Comparison of ENCODE assay signal across 8 mouse cellular contexts in genomic region chr3:94373597-94374011, GRCm38 (mm10). TPM values are rescaled to one million over a fixed set of nuclear protein-coding genes. Genes with fewer than 3 reads are reported as not detected.
A peak's percentile ranks its signal among the peaks of the same experiment; 100 is the strongest.
DNase-seq lines count a peak whose midpoint lies in the region; ATAC-seq lines count a peak whose summit lies in the region.

No protein-coding gene starts in this region.

- 0% methylated on average over 5 of the region's 5 CpGs for WGBS in forebrain, embryonic 11.5 days
- WGBS in hindbrain, embryonic 14.5 days: 1% methylated on average over 5 of the region's 5 CpGs
- WGBS in neural tube, embryonic 13.5 days: 1% methylated on average over 5 of the region's 5 CpGs

- peak; percentile 61 for ATAC-seq in forebrain, embryonic 11.5 days (replicated peaks; ENCODE audit: low FRiP score)
- ATAC-seq in hindbrain, embryonic 14.5 days (ENCODE audit: low FRiP score): peak; percentile 44; the same call in 1 of the 2 replicates
- ATAC-seq in neural tube, embryonic 13.5 days (ENCODE audit: low read depth): peak; percentile 21; the same call in 1 of the 2 replicates
- ATAC-seq in erythroid progenitor cell, adult 5-6 weeks (replicated peaks; ENCODE audit: low FRiP score, poor library complexity, severe bottlenecking): no peak

- H3K9ac ChIP-seq in forebrain, embryonic 11.5 days (ENCODE audit: low read length): peak overlapping the region; percentile 16; the same call in 1 of the 2 replicates
- no peak overlapping the region for H3K9ac ChIP-seq in hindbrain, embryonic 14.5 days
- peak overlapping the region; percentile 34; the same call in 1 of the 2 replicates for H3K9ac ChIP-seq in neural tube, embryonic 13.5 days

- H3K4me1 ChIP-seq in forebrain, embryonic 11.5 days (replicated peaks; ENCODE audit: control insufficient read depth, insufficient read depth, low read length): peaks cover 15% of the 10 kb centered on the region
- H3K4me1 ChIP-seq in hindbrain, embryonic 14.5 days (replicated peaks; ENCODE audit: control insufficient read depth, insufficient read depth, low read length): peaks cover 13% of the 10 kb centered on the region; the same call in 1 of the 2 replicates
- peaks cover 26% of the 10 kb centered on the region for H3K4me1 ChIP-seq in neural tube, embryonic 13.5 days (replicated peaks)

- DNase-seq in ovary, postnatal 36 days (ENCODE audit: low spot score): peak; percentile 48
- DNase-seq in ovary, adult 18-20 months (ENCODE audit: low spot score): no peak
- no peak for DNase-seq in forebrain, embryonic 11.5 days (ENCODE audit: low spot score)
- DNase-seq in hindbrain, embryonic 14.5 days (ENCODE audit: low spot score): peak; percentile 24
- DNase-seq in liver: peak; percentile 29
- no peak for DNase-seq in T-cell, adult 2 months (ENCODE audit: low spot score)

- no peaks in the 10 kb centered on the region for H3K9me3 ChIP-seq in forebrain, embryonic 11.5 days (ENCODE audit: control insufficient read depth, low read length)
- H3K9me3 ChIP-seq in hindbrain, embryonic 14.5 days (ENCODE audit: control insufficient read depth, low read length): no peaks in the 10 kb centered on the region
- H3K9me3 ChIP-seq in neural tube, embryonic 13.5 days: no peaks in the 10 kb centered on the region

- peak overlapping the region; percentile 43; the same call in 1 of the 2 replicates for H3K4me2 ChIP-seq in forebrain, embryonic 11.5 days (ENCODE audit: low read depth, low read length, severe bottlenecking)
- H3K4me2 ChIP-seq in hindbrain, embryonic 14.5 days (replicated peaks): peak overlapping the region; percentile 40
- peak overlapping the region; percentile 45 for H3K4me2 ChIP-seq in neural tube, embryonic 13.5 days

- H3K4me3 ChIP-seq in forebrain, embryonic 11.5 days (ENCODE audit: low read depth, low read length): peak overlapping the region; percentile 7; the same call in 1 of the 2 replicates
- H3K4me3 ChIP-seq in hindbrain, embryonic 14.5 days (replicated peaks; ENCODE audit: low read length): no peak overlapping the region
- H3K4me3 ChIP-seq in neural tube, embryonic 13.5 days: peak overlapping the region; percentile 8

- H3K27ac ChIP-seq in forebrain, embryonic 11.5 days (ENCODE audit: low read depth, low read length): no peak overlapping the region
- H3K27ac ChIP-seq in hindbrain, embryonic 14.5 days: no peak overlapping the region
- H3K27ac ChIP-seq in neural tube, embryonic 13.5 days (replicated peaks): no peak overlapping the region

- peaks cover 4% of the 10 kb centered on the region; the same call in 1 of the 2 replicates for H3K27me3 ChIP-seq in forebrain, embryonic 11.5 days (ENCODE audit: control insufficient read depth, insufficient read depth, low read length)
- no peaks in the 10 kb centered on the region for H3K27me3 ChIP-seq in hindbrain, embryonic 14.5 days (ENCODE audit: control insufficient read depth, insufficient read depth, low read length)
- H3K27me3 ChIP-seq in neural tube, embryonic 13.5 days: peaks cover 14% of the 10 kb centered on the region

- no peaks in the 10 kb centered on the region for H3K36me3 ChIP-seq in forebrain, embryonic 11.5 days (ENCODE audit: control insufficient read depth, insufficient read depth, low read length)
- no peaks in the 10 kb centered on the region for H3K36me3 ChIP-seq in hindbrain, embryonic 14.5 days (replicated peaks; ENCODE audit: control insufficient read depth, insufficient read depth)
- no peaks in the 10 kb centered on the region for H3K36me3 ChIP-seq in neural tube, embryonic 13.5 days

RNA-seq across cellular contexts. Expression of gene Rorc, which starts 1.0 kb away (rescaled TPM):
- 0.60 and 1.3 TPM in 2 replicates for polyA plus RNA-seq in forebrain, embryonic 11.5 days (2014; fragmentation: Nextera tagmentation; extraction: Ambion mirVana)
- 0.36 and 0.57 TPM in 2 replicates for polyA plus RNA-seq in hindbrain, embryonic 14.5 days (2014; fragmentation: Nextera tagmentation; extraction: Ambion mirVana)
- polyA plus RNA-seq in neural tube, embryonic 13.5 days (2015; fragmentation: Nextera tagmentation; extraction: Ambion mirVana): 0.33 and 0.36 TPM in 2 replicates
- 2.2 TPM in 1 of 2 replicates, not detected in the other for total RNA-seq in erythroid progenitor cell, adult 5-6 weeks (2015; ENCODE audit: low replicate concordance)
- not detected in 2 replicates for total RNA-seq in erythroid progenitor cell, adult 5-6 weeks (2017; ENCODE audit: low replicate concordance)

RNA-seq across cellular contexts. Expression of gene C2cd4d, which starts 11.4 kb away (rescaled TPM):
- polyA plus RNA-seq in forebrain, embryonic 11.5 days (2014; fragmentation: Nextera tagmentation; extraction: Ambion mirVana): 0.94 and 2.1 TPM in 2 replicates
- 2.6 and 4.1 TPM in 2 replicates for polyA plus RNA-seq in hindbrain, embryonic 14.5 days (2014; fragmentation: Nextera tagmentation; extraction: Ambion mirVana)
- polyA plus RNA-seq in neural tube, embryonic 13.5 days (2015; fragmentation: Nextera tagmentation; extraction: Ambion mirVana): 2.2 TPM in 2 replicates
- not detected in 2 replicates for total RNA-seq in erythroid progenitor cell, adult 5-6 weeks (2015; ENCODE audit: low replicate concordance)
- total RNA-seq in erythroid progenitor cell, adult 5-6 weeks (2017; ENCODE audit: low replicate concordance): not detected in 2 replicates

RNA-seq across cellular contexts. Expression of gene Lingo4, which starts 24.7 kb away (rescaled TPM):
- 0.23 and 0.35 TPM in 2 replicates for polyA plus RNA-seq in forebrain, embryonic 11.5 days (2014; fragmentation: Nextera tagmentation; extraction: Ambion mirVana)
- polyA plus RNA-seq in hindbrain, embryonic 14.5 days (2014; fragmentation: Nextera tagmentation; extraction: Ambion mirVana): 0.94 and 1.1 TPM in 2 replicates
- polyA plus RNA-seq in neural tube, embryonic 13.5 days (2015; fragmentation: Nextera tagmentation; extraction: Ambion mirVana): 0.70 and 1.0 TPM in 2 replicates
- total RNA-seq in erythroid progenitor cell, adult 5-6 weeks (2015; ENCODE audit: low replicate concordance): not detected in 2 replicates
- total RNA-seq in erythroid progenitor cell, adult 5-6 weeks (2017; ENCODE audit: low replicate concordance): not detected in 2 replicates

RNA-seq across cellular contexts. Expression of gene Them5, which starts 31.7 kb away (rescaled TPM):
- polyA plus RNA-seq in forebrain, embryonic 11.5 days (2014; fragmentation: Nextera tagmentation; extraction: Ambion mirVana): 0.35 and 0.57 TPM in 2 replicates
- polyA plus RNA-seq in hindbrain, embryonic 14.5 days (2014; fragmentation: Nextera tagmentation; extraction: Ambion mirVana): not detected in 2 replicates
- 0.30 TPM in 1 of 2 replicates, not detected in the other for polyA plus RNA-seq in neural tube, embryonic 13.5 days (2015; fragmentation: Nextera tagmentation; extraction: Ambion mirVana)
- total RNA-seq in erythroid progenitor cell, adult 5-6 weeks (2015; ENCODE audit: low replicate concordance): not detected in 2 replicates
- total RNA-seq in erythroid progenitor cell, adult 5-6 weeks (2017; ENCODE audit: low replicate concordance): not detected in 2 replicates

RNA-seq across cellular contexts. Expression of gene Tdrkh, which starts 39.5 kb away (rescaled TPM):
- polyA plus RNA-seq in forebrain, embryonic 11.5 days (2014; fragmentation: Nextera tagmentation; extraction: Ambion mirVana): 55.0 and 57.5 TPM in 2 replicates
- 45.8 and 53.5 TPM in 2 replicates for polyA plus RNA-seq in hindbrain, embryonic 14.5 days (2014; fragmentation: Nextera tagmentation; extraction: Ambion mirVana)
- polyA plus RNA-seq in neural tube, embryonic 13.5 days (2015; fragmentation: Nextera tagmentation; extraction: Ambion mirVana): 51.0 and 51.9 TPM in 2 replicates
- 10.1 TPM in 1 of 2 replicates, not detected in the other for total RNA-seq in erythroid progenitor cell, adult 5-6 weeks (2015; ENCODE audit: low replicate concordance)
- 0.51 TPM in 1 of 2 replicates, not detected in the other for total RNA-seq in erythroid progenitor cell, adult 5-6 weeks (2017; ENCODE audit: low replicate concordance)

Comparison
In these comparisons a context has a peak if more than half of its experiments do, and no peak if none do; other contexts are left out.
1. DNase-seq: peak in ovary, postnatal 36 days (single experiment), hindbrain, embryonic 14.5 days (single experiment) and liver (single experiment); none in ovary, adult 18-20 months (single experiment), forebrain, embryonic 11.5 days (single experiment) and T-cell, adult 2 months (single experiment).
2. Peak in every context shown above with its lines, with median percentiles within 50 percentile points of each other: H3K4me2 ChIP-seq.